Mouse (Mus musculus) stomach, embryonic 16.5 days (tissue): ENCODE results near the gene Mob1b. TPM values are rescaled to one million over a fixed set of nuclear protein-coding genes. Genes with fewer than 3 reads are reported as not detected.

Source experiments
- ATAC-seq: fragments of 200-750 bp; cut with Nextera tagmentation; 2 replicates; pipeline ENCODE4 v1.8.0; 2017; ENCODE audit warnings: moderate number of reproducible peaks, moderate TSS enrichment; ENCODE audit not compliant: insufficient read depth, low FRiP score
- H3K27ac ChIP-seq: fragments of 300-500 bp; sonication (generic); 2 replicates; pipeline ENCODE4 v1.5.1; 2014; ENCODE audit warnings: low read length
- H3K27me3 ChIP-seq: fragments of 300-500 bp; sonication (generic); 2 replicates; pipeline ENCODE4 v1.6.1; 2014; ENCODE audit warnings: low read length, control low read depth, mixed read lengths; ENCODE audit not compliant: control insufficient read depth, insufficient read depth
- H3K36me3 ChIP-seq: fragments of 300-500 bp; sonication (generic); 2 replicates; pipeline ENCODE4 v1.6.1; 2014; ENCODE audit warnings: low read length; ENCODE audit not compliant: control insufficient read depth, insufficient read depth
- H3K4me1 ChIP-seq: fragments of 300-500 bp; sonication (generic); 2 replicates; pipeline ENCODE4 v1.6.1; 2014; ENCODE audit warnings: low read length, control low read depth, mixed read lengths; ENCODE audit not compliant: control insufficient read depth, insufficient read depth
- H3K4me2 ChIP-seq: fragments of 300-500 bp; sonication (generic); 2 replicates; pipeline ENCODE4 v1.6.1; 2014; ENCODE audit warnings: low read depth, low read length, mixed read lengths
- H3K4me3 ChIP-seq: fragments of 300-500 bp; sonication (generic); replicated peaks from 2 replicates; pipeline ENCODE4 v1.5.1; 2014; ENCODE audit warnings: mild to moderate bottlenecking, low read length
- H3K9ac ChIP-seq: fragments of 300-500 bp; sonication (generic); 2 replicates; pipeline ENCODE4 v1.6.1; 2014; ENCODE audit warnings: low read length
- H3K9me3 ChIP-seq: fragments of 300-500 bp; sonication (generic); replicated peaks from 2 replicates; pipeline ENCODE4 v1.6.1; 2016; ENCODE audit warnings: low read length, control low read depth; ENCODE audit not compliant: control insufficient read depth
- WGBS: fragments of 180-500 bp; shearing (Covaris S2); extraction: QIAGEN DNeasy Blood & Tissue Kit; methylation state at CpG from one replicate; pipeline ENCODE4 v1.1.7; 2014; 5-methylcytosine and 5-hydroxymethylcytosine counted together
- polyA plus RNA-seq: library from polyadenylated mRNA; unstranded; fragments of >200 nt; fragmentation: Nextera tagmentation; extraction: Ambion mirVana; gene quantifications from 2 replicates; pipeline ENCODE4 v1.2.1, GENCODE M21; 2015

Gene Mob1b
- polyA plus RNA-seq, 1 experiment from 2014 or later = 15.2 TPM

DNA sequence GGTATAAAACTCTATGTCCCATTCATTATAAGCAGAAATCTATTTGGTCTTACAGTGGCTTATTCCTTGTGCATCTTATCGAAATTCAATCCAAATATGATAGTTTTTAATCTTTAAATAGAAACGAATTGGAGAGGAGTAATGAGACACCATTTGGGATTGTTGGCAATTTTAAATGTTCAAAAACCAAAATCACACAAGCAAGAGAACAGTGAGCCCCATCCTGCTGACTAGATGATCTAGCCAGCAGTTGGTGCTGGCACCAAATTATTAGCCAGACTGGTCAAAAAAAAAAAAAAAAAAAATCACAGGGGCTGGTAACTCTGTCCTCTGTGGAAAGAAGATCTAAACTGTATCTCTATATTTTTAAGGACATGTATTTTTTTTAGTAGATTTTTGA lies 92.5 kb downstream of the Mob1b start:
- Histone ChIP-seq H3K4me1 (no peaks in the 10 kb centered on the region), H3K9me3 (no peaks in the 10 kb centered on the region), H3K4me2 (no peak overlapping the region), H3K36me3 (no peaks in the 10 kb centered on the region), H3K4me3 (no peak overlapping the region), H3K27ac (no peak overlapping the region), H3K27me3 (no peaks in the 10 kb centered on the region), H3K9ac (no peak overlapping the region)
- ATAC-seq = no peak
- WGBS = 80% methylated on average over 2 of the region's 2 CpGs

Other genes starting within 250 kb of the Mob1b start
- gene Enam, start 232.9 kb upstream of the Mob1b start, polyA plus RNA-seq = not detected in 2 replicates
- 0.16 and 0.28 TPM in 2 replicates for gene Jchain, start 193.0 kb upstream of the Mob1b start, polyA plus RNA-seq
- gene Utp3, start 166.4 kb upstream of the Mob1b start, polyA plus RNA-seq = 59.8 and 67.0 TPM in 2 replicates
- 10.9 and 13.5 TPM in 2 replicates for gene Rufy3, start 155.8 kb upstream of the Mob1b start, polyA plus RNA-seq
- 15.4 and 16.7 TPM in 2 replicates for gene Grsf1, start 44.7 kb upstream of the Mob1b start, polyA plus RNA-seq
- 35.9 and 38.6 TPM in 2 replicates for gene Dck, start 44.1 kb downstream of the Mob1b start, polyA plus RNA-seq
- gene Slc4a4, start 166.0 kb downstream of the Mob1b start, polyA plus RNA-seq = 1.8 and 2.6 TPM in 2 replicates